Mouse (Mus musculus) hindbrain, embryonic 10.5 days (tissue): ENCODE measurements at regions not wholly inside any gene's neighbourhood (a gene's known extent, or its start where the extent isn't known, plus 50 kb on each side); places are given as distances from the start of the nearest gene placed in this dataset.

ENCODE experiments used
- DNase-seq: peaks from one replicate; pipeline ENCODE4 v3.0.0-alpha.2; 2017; ENCODE audit warnings: low spot score
- H3K27ac ChIP-seq: fragments of 300-500 bp; sonication (generic); 2 replicates; pipeline ENCODE4 v1.5.1; 2016; ENCODE audit warnings: mild to moderate bottlenecking, moderate library complexity
- H3K27me3 ChIP-seq: fragments of 300-500 bp; sonication (generic); 2 replicates; pipeline ENCODE4 v1.6.1; 2016; ENCODE audit warnings: mild to moderate bottlenecking; ENCODE audit not compliant: poor library complexity, insufficient read depth, severe bottlenecking
- H3K36me3 ChIP-seq: fragments of 300-500 bp; sonication (generic); 2 replicates; pipeline ENCODE4 v1.6.1; 2016; ENCODE audit warnings: mild to moderate bottlenecking, moderate library complexity
- H3K4me1 ChIP-seq: fragments of 300-500 bp; sonication (generic); replicated peaks from 2 replicates; pipeline ENCODE4 v1.6.1; 2016; ENCODE audit warnings: mild to moderate bottlenecking
- H3K4me3 ChIP-seq: fragments of 300-500 bp; sonication (generic); 2 replicates; pipeline ENCODE4 v1.5.1; 2016; ENCODE audit warnings: mild to moderate bottlenecking, moderate library complexity
- H3K9me3 ChIP-seq: fragments of 300-500 bp; sonication (generic); 2 replicates; pipeline ENCODE4 v1.6.1; 2016; ENCODE audit warnings: mild to moderate bottlenecking, moderate library complexity
- WGBS: fragments of 180-500 bp; shearing (Covaris S2); methylation state at CpG from one replicate; pipeline ENCODE4 v1.1.7; 2016; 5-methylcytosine and 5-hydroxymethylcytosine counted together

- H3K9me3 ChIP-seq: no peaks in the 10 kb centered on the region
- no peak overlapping the region for H3K27ac ChIP-seq
- H3K4me3 ChIP-seq: no peak overlapping the region
- H3K4me1 ChIP-seq: no peaks in the 10 kb centered on the region
- no peaks in the 10 kb centered on the region for H3K27me3 ChIP-seq
- WGBS: 84% methylated on average over 7 of the region's 7 CpGs
- no peaks in the 10 kb centered on the region for H3K36me3 ChIP-seq
- no peak for DNase-seq
These were observed 511.5 kb downstream of the Phf3 start for GRCm38 (mm10) chr1:30362072-30362769.

GRCm38 (mm10) chr1:30320657-30321262, 553.0 kb downstream of the Phf3 start:
- no peak for DNase-seq
- no peaks in the 10 kb centered on the region for H3K36me3 ChIP-seq
- 79% methylated on average over 6 of the region's 6 CpGs for WGBS
- no peak overlapping the region for H3K4me3 ChIP-seq
- no peaks in the 10 kb centered on the region for H3K9me3 ChIP-seq
- H3K4me1 ChIP-seq: no peaks in the 10 kb centered on the region
- H3K27me3 ChIP-seq: no peaks in the 10 kb centered on the region
- H3K27ac ChIP-seq: no peak overlapping the region

DNA sequence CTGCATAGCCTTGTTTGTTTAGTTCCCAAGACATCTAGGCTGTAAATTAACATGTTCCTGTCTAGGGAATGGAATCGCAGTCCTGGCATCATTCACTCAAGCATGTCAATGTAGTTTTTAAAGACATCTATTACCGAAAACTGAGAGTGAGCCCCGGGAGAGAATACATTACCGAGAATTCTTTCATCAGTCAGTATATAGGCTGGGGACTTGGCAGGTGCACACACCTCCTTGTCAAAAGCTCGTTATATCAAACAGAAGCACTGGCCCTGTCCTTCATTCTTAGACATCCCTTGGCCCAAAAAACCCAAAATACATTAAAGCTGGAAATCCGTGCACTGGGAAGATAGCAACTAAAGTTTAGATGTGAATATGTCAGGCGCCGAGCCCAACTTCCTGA, 555.5 kb downstream of the Phf3 start:
- no peaks in the 10 kb centered on the region for H3K9me3 ChIP-seq
- no peak for DNase-seq
- no peaks in the 10 kb centered on the region for H3K36me3 ChIP-seq
- H3K27ac ChIP-seq: no peak overlapping the region
- no peak overlapping the region for H3K4me3 ChIP-seq
- WGBS: 93% methylated on average over 8 of the region's 8 CpGs
- H3K27me3 ChIP-seq: no peaks in the 10 kb centered on the region
- no peaks in the 10 kb centered on the region for H3K4me1 ChIP-seq

DNA sequence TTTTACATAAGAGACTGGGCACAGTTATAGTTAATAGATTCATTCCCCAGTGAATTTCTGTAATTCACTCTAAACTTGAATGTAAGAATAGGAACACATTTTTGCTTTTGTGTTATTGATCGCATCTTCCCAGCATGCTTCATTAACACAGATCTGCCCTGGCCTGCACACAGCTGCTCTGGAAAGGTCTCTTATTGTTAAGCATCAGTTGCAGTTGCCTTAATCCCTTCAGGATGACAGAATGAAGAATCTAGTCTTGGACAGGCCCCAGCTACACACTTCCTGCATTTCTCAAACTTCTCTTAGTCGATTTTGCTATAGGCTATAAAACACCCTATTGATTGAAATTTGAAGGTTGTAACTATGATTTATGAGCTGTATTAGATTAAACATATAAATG, 584.6 kb downstream of the Phf3 start:
- Histone ChIP-seq H3K27ac (no peak overlapping the region), H3K36me3 (no peaks in the 10 kb centered on the region), H3K4me1 (no peaks in the 10 kb centered on the region), H3K4me3 (no peak overlapping the region), H3K9me3 (no peaks in the 10 kb centered on the region), H3K27me3 (no peaks in the 10 kb centered on the region)
- DNase-seq: no peak
- WGBS: 86% methylated on average over 2 of the region's 2 CpGs

DNA sequence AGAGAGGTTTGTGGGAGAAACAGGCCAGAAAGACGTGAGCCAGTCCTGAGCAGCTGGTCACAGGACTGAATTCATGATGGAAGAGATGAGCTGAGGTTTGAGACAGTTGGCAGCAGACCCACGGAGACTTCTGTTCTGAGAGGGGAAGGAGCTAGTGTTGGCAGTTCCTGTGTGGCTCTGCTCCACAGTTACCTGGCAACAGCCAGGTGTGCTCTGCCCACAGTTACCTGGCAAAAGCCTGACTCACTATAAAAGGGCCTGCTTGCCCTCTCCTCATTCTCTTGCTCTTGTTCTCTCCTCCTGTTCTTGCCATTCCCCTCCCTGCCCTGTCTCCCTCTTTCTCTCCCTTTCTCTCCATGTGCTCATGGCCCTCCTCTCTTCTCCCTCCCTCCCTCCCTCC, 611.3 kb downstream of the Phf3 start:
- H3K27ac ChIP-seq: no peak overlapping the region
- no peak overlapping the region for H3K4me3 ChIP-seq
- no peak for DNase-seq
- H3K36me3 ChIP-seq: no peaks in the 10 kb centered on the region
- 46% methylated on average over 2 of the region's 2 CpGs for WGBS
- H3K27me3 ChIP-seq: no peaks in the 10 kb centered on the region
- no peaks in the 10 kb centered on the region for H3K4me1 ChIP-seq
- H3K9me3 ChIP-seq: no peaks in the 10 kb centered on the region

DNA sequence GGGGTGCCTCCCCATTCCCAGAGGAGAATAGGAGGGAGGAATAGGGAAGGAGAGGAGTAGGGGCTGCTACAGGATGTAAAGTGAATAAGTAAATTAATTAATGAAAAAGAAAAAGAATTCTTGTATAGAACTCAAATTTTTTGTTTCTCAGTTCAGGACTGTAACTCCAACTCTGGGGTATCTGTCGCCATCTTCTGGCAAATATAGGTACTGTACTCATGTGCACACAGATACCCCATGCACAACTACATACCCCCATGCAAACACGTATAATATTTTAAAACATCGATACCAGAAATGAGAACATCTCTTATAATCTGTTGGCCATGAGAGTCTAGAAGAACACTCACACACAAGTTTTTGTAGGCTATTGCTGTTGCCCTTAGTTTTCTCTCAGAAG, 614.2 kb downstream of the Phf3 start:
- H3K27me3 ChIP-seq: no peaks in the 10 kb centered on the region
- H3K4me3 ChIP-seq: no peak overlapping the region
- H3K36me3 ChIP-seq: no peaks in the 10 kb centered on the region
- H3K27ac ChIP-seq: no peak overlapping the region
- WGBS: 72% methylated on average over 3 of the region's 3 CpGs
- H3K9me3 ChIP-seq: no peaks in the 10 kb centered on the region
- no peak for DNase-seq
- H3K4me1 ChIP-seq: no peaks in the 10 kb centered on the region

- H3K36me3 ChIP-seq: no peaks in the 10 kb centered on the region
- H3K27me3 ChIP-seq: no peaks in the 10 kb centered on the region
- H3K4me3 ChIP-seq: no peak overlapping the region
- no peaks in the 10 kb centered on the region for H3K4me1 ChIP-seq
- no peak overlapping the region for H3K27ac ChIP-seq
- no peaks in the 10 kb centered on the region for H3K9me3 ChIP-seq
- WGBS: 79% methylated on average over 4 of the region's 4 CpGs
- DNase-seq: no peak
These were observed 656.9 kb downstream of the Phf3 start for GRCm38 (mm10) chr1:30216764-30217348.

- Histone ChIP-seq H3K36me3 (no peaks in the 10 kb centered on the region), H3K4me3 (no peak overlapping the region), H3K4me1 (no peaks in the 10 kb centered on the region), H3K27me3 (no peaks in the 10 kb centered on the region), H3K9me3 (no peaks in the 10 kb centered on the region), H3K27ac (no peak overlapping the region)
- WGBS: 85% methylated on average over 2 of the region's 2 CpGs
- DNase-seq: no peak
These were observed 669.0 kb downstream of the Phf3 start for GRCm38 (mm10) chr1:30204608-30205262.

- whole genome bisulfite sequencing: 66% methylated on average over 2 of the region's 2 CpGs
- Histone ChIP-seq H3K36me3 (no peaks in the 10 kb centered on the region), H3K27me3 (no peaks in the 10 kb centered on the region), H3K27ac (no peak overlapping the region), H3K9me3 (no peaks in the 10 kb centered on the region), H3K4me3 (no peak overlapping the region), H3K4me1 (no peaks in the 10 kb centered on the region)
- no peak for DNase-seq
These were observed 697.5 kb downstream of the Phf3 start for GRCm38 (mm10) chr1:30176225-30176624.

GRCm38 (mm10) chr1:30144997-30145396, 728.7 kb downstream of the Phf3 start:
- no peaks in the 10 kb centered on the region for H3K9me3 ChIP-seq
- H3K4me3 ChIP-seq: no peak overlapping the region
- no peak overlapping the region for H3K27ac ChIP-seq
- H3K36me3 ChIP-seq: no peaks in the 10 kb centered on the region
- no peaks in the 10 kb centered on the region for H3K4me1 ChIP-seq
- DNase-seq: peak; percentile 3
- 92% methylated on average over 4 of the region's 4 CpGs for WGBS
- H3K27me3 ChIP-seq: no peaks in the 10 kb centered on the region

DNA sequence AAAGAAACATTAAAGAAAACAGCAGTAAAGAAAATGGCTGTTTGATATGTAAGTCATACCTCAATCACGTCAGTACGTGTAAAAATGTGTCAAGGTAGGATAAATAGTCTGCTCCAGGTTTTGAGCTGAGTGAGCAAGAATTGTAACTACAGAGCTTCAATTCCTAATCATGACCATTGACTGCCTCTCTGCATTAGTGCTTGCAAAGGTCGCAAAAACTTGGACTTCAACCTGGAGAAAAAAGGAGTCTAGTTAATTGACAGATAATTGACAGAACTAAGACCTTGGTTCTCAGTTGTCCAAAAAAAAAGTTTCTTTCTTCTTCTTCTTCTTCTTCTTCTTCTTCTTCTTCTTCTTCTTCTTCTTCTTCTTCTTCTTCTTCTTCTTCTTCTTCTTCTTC, 759.5 kb downstream of the Phf3 start:
- Histone ChIP-seq H3K4me1 (no peaks in the 10 kb centered on the region), H3K27ac (no peak overlapping the region), H3K9me3 (no peaks in the 10 kb centered on the region), H3K4me3 (no peak overlapping the region), H3K27me3 (no peaks in the 10 kb centered on the region), H3K36me3 (no peaks in the 10 kb centered on the region)
- no peak for DNase-seq
- 85% methylated on average over 3 of the region's 3 CpGs for WGBS
